Mouse (Mus musculus) embryonic facial prominence, embryonic 11.5 days (tissue): ENCODE data around the gene Cpe. TPM values are rescaled to one million over a fixed set of nuclear protein-coding genes. Genes with fewer than 3 reads are reported as not detected.

Experiments
- ATAC-seq: fragments of 200-750 bp; cut with Nextera tagmentation; replicated peaks from 2 replicates; pipeline ENCODE4 v1.8.0; 2017; ENCODE audit warnings: low read depth; ENCODE audit not compliant: insufficient number of reproducible peaks, low FRiP score, low TSS enrichment
- DNase-seq: peaks from one replicate; pipeline ENCODE4 v3.0.0-alpha.2; 2015; ENCODE audit warnings: low spot score
- H3K27ac ChIP-seq: fragments of 300-500 bp; sonication (generic); replicated peaks from 2 replicates; pipeline ENCODE4 v1.5.1; 2014; ENCODE audit warnings: mild to moderate bottlenecking, low read depth, low read length, control low read depth
- H3K27me3 ChIP-seq: fragments of 300-500 bp; sonication (generic); 2 replicates; pipeline ENCODE4 v1.6.1; 2014; ENCODE audit warnings: mild to moderate bottlenecking, low read length, moderate library complexity, mixed read lengths; ENCODE audit not compliant: control insufficient read depth, insufficient read depth
- H3K36me3 ChIP-seq: fragments of 300-500 bp; sonication (generic); replicated peaks from 2 replicates; pipeline ENCODE4 v1.6.1; 2014; ENCODE audit warnings: low read depth, mild to moderate bottlenecking, low read length, moderate library complexity, mixed read lengths; ENCODE audit not compliant: control insufficient read depth, insufficient read depth
- H3K4me1 ChIP-seq: fragments of 300-500 bp; sonication (generic); 2 replicates; pipeline ENCODE4 v1.6.1; 2014; ENCODE audit warnings: low read length, mixed read lengths; ENCODE audit not compliant: control insufficient read depth, insufficient read depth
- H3K4me2 ChIP-seq: fragments of 300-500 bp; sonication (generic); 2 replicates; pipeline ENCODE4 v1.6.1; 2014; ENCODE audit warnings: low read depth, mild to moderate bottlenecking, control low read depth, low read length, moderate library complexity
- H3K4me3 ChIP-seq: fragments of 300-500 bp; sonication (generic); 2 replicates; pipeline ENCODE4 v1.5.1; 2014; ENCODE audit warnings: low read depth, low read length, control low read depth
- H3K9ac ChIP-seq: fragments of 300-500 bp; sonication (generic); replicated peaks from 2 replicates; pipeline ENCODE4 v1.6.1; 2014; ENCODE audit warnings: mild to moderate bottlenecking, control low read depth, low read length
- H3K9me3 ChIP-seq: fragments of 300-500 bp; sonication (generic); replicated peaks from 2 replicates; pipeline ENCODE4 v1.6.1; 2016; ENCODE audit warnings: mild to moderate bottlenecking, low read length, inconsistent platforms, mixed read lengths; ENCODE audit not compliant: control insufficient read depth
- WGBS: fragments of 180-500 bp; shearing (Covaris S2); extraction: QIAGEN DNeasy Blood & Tissue Kit; methylation state at CpG from one replicate; pipeline ENCODE4 v1.1.7; 2014; 5-methylcytosine and 5-hydroxymethylcytosine counted together
- polyA plus RNA-seq: library from polyadenylated mRNA; unstranded; fragments of >200 nt; fragmentation: Nextera tagmentation; extraction: Ambion mirVana; gene quantifications from 2 replicates; pipeline ENCODE4 v1.2.1, GENCODE M21; 2014

Cpe gene
- polyA plus RNA-seq, 1 experiment from 2014 or later = 175 TPM

GRCm38 (mm10) chr8:64578221-64578620, 114.6 kb downstream of the Cpe start:
- ATAC-seq = no peak
- DNase-seq = no peak
- H3K27me3 ChIP-seq = no peaks in the 10 kb centered on the region
- no peaks in the 10 kb centered on the region for H3K4me1 ChIP-seq
- H3K4me3 ChIP-seq = no peak overlapping the region
- H3K9me3 ChIP-seq = no peaks in the 10 kb centered on the region
- no peak overlapping the region for H3K4me2 ChIP-seq
- H3K27ac ChIP-seq = no peak overlapping the region
- 78% methylated on average over 8 of the region's 8 CpGs for WGBS
- H3K36me3 ChIP-seq = no peaks in the 10 kb centered on the region
- no peak overlapping the region for H3K9ac ChIP-seq

GRCm38 (mm10) chr8:64575001-64575400, 117.9 kb downstream of the Cpe start:
- Histone ChIP-seq H3K4me1 (no peaks in the 10 kb centered on the region), H3K27ac (no peak overlapping the region)
- no peak for ATAC-seq

DNA sequence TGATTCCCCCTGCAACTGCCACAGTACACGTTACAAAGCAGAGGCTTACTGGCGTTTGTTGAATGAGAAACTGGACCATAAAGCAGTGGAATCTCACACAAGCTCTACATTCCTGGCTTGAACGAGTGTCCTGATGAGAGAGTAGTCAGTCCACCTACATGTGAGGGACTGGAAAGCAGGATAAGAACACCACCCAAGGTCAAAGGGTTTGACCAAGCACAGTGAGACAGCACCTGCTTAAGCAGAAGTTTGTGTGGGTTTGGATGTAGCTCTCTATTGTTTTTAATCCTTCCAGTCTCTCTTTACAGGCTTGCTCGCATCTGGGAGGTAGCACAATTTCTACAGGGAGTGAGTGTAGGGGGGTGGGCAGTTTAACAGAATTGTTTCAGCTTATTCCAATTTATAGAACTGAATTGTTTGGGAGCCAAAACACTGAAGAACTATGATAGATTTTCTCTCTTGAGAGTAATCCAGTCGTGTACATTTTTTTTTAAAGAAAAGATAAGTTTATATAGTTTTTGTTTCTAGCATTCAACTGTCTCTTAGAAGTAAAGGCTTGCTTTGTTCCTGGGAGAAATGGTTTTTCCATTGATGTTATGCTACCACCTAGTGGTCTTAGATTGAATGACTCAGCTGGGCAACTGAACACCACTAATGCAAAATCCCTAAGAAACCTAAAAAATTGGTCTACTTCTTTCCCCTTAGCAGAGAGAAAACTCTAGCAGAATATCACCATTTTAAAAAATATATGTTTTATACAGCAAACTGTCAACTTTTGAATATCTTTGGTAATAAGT, 144.6 kb downstream of the Cpe start:
- Histone ChIP-seq H3K27me3 (no peaks in the 10 kb centered on the region), H3K4me1 (no peaks in the 10 kb centered on the region), H3K9me3 (no peaks in the 10 kb centered on the region), H3K27ac (no peak overlapping the region), H3K4me2 (no peak overlapping the region), H3K4me3 (no peak overlapping the region), H3K36me3 (no peaks in the 10 kb centered on the region), H3K9ac (no peak overlapping the region)
- ATAC-seq (no peak), DNase-seq (peak; percentile 79)
- 36% methylated on average over 5 of the region's 5 CpGs for WGBS

More at GRCm38 (mm10) chr8:64575001-64575400, 117.9 kb downstream of the Cpe start:
- H3K27me3 ChIP-seq = no peaks in the 10 kb centered on the region
- no peaks in the 10 kb centered on the region for H3K36me3 ChIP-seq
- no peak overlapping the region for H3K9ac ChIP-seq
- 92% methylated on average over 9 of the region's 9 CpGs for WGBS
- no peak overlapping the region for H3K4me2 ChIP-seq
- no peaks in the 10 kb centered on the region for H3K9me3 ChIP-seq
- no peak overlapping the region for H3K4me3 ChIP-seq
- DNase-seq = no peak

- ATAC-seq (no peak), DNase-seq (no peak)
- Histone ChIP-seq H3K27me3 (no peaks in the 10 kb centered on the region), H3K9me3 (no peaks in the 10 kb centered on the region), H3K4me2 (no peak overlapping the region), H3K27ac (no peak overlapping the region), H3K9ac (no peak overlapping the region), H3K4me3 (no peak overlapping the region), H3K36me3 (no peaks in the 10 kb centered on the region), H3K4me1 (no peaks in the 10 kb centered on the region)
- 86% methylated on average over 7 of the region's 7 CpGs for WGBS
Observed at GRCm38 (mm10) chr8:64543441-64543840, 149.4 kb downstream of the Cpe start.

Other genes with a start within 250 kb of the Cpe start
- 154 and 161 TPM in 2 replicates for gene Msmo1, start 40.7 kb upstream of the Cpe start, polyA plus RNA-seq
- 10.5 and 13.9 TPM in 2 replicates for gene Klhl2, start 157.0 kb upstream of the Cpe start, polyA plus RNA-seq